In genomic region chr14:105259035-105259880, GRCm38 (mm10) we compare ENCODE assay signal across 8 mouse cellular contexts. TPM values are rescaled to one million over a fixed set of nuclear protein-coding genes. Genes with fewer than 3 reads are reported as not detected.
DNase-seq lines count a peak whose midpoint lies in the region; ATAC-seq and TF ChIP-seq lines count a peak whose summit lies in the region.

No protein-coding gene starts in this region.

- no peak for TF ChIP-seq POLR2A in limb, embryonic 14.5 days (IDR thresholded peaks at IDR 0.05; ENCODE audit: borderline replicate concordance, extremely low read depth, insufficient read depth, insufficient read length)

- H3K27me3 ChIP-seq in forebrain, embryonic 13.5 days: no peaks in the 10 kb centered on the region
- H3K27me3 ChIP-seq in hindbrain, embryonic 16.5 days (replicated peaks; ENCODE audit: control insufficient read depth, insufficient read depth, low read length): no peaks in the 10 kb centered on the region
- H3K27me3 ChIP-seq in limb, embryonic 14.5 days (ENCODE audit: control insufficient read depth, insufficient read depth, low read length): no peaks in the 10 kb centered on the region
- H3K27me3 ChIP-seq in midbrain, embryonic 14.5 days (ENCODE audit: control insufficient read depth, insufficient read depth, low read length): no peaks in the 10 kb centered on the region
- no peaks in the 10 kb centered on the region for H3K27me3 ChIP-seq in stomach, embryonic 15.5 days (replicated peaks)

- peak; percentile 25 for DNase-seq in gastrocnemius, postnatal 14 days
- no peak for DNase-seq in gastrocnemius, adult 18-20 months (ENCODE audit: low spot score)
- peak; percentile 26 for DNase-seq in c-Kit-positive CD71-positive TER-119-positive erythroid progenitor cells, embryonic 14.5 days (ENCODE audit: low spot score)
- peak; percentile 9 for DNase-seq in limb, embryonic 14.5 days (ENCODE audit: low spot score)
- peak; percentile 63 for DNase-seq in midbrain, embryonic 14.5 days

- H3K9me3 ChIP-seq in forebrain, embryonic 13.5 days (replicated peaks): no peaks in the 10 kb centered on the region
- H3K9me3 ChIP-seq in hindbrain, embryonic 16.5 days (ENCODE audit: control insufficient read depth, low read length): no peaks in the 10 kb centered on the region
- no peaks in the 10 kb centered on the region for H3K9me3 ChIP-seq in limb, embryonic 14.5 days (ENCODE audit: control insufficient read depth, low read length)
- no peaks in the 10 kb centered on the region for H3K9me3 ChIP-seq in midbrain, embryonic 14.5 days (ENCODE audit: control insufficient read depth, low read length)
- H3K9me3 ChIP-seq in stomach, embryonic 15.5 days: no peaks in the 10 kb centered on the region

- peak; percentile 75 for ATAC-seq in forebrain, embryonic 13.5 days
- peak; percentile 71 for ATAC-seq in hindbrain, embryonic 16.5 days
- no peak; the same call in none of the 2 replicates for ATAC-seq in limb, embryonic 14.5 days (ENCODE audit: low FRiP score, low read depth)
- ATAC-seq in midbrain, embryonic 14.5 days (ENCODE audit: low FRiP score, low TSS enrichment): peak; percentile 68
- ATAC-seq in stomach, embryonic 15.5 days (ENCODE audit: insufficient read depth, low FRiP score, low read depth): peak; percentile 72

- H3K4me2 ChIP-seq in forebrain, embryonic 13.5 days: peak overlapping the region; percentile 75
- peak overlapping the region; percentile 51 for H3K4me2 ChIP-seq in hindbrain, embryonic 16.5 days (ENCODE audit: low read length)
- peak overlapping the region; percentile 63 for H3K4me2 ChIP-seq in limb, embryonic 14.5 days (replicated peaks; ENCODE audit: low read depth, low read length, severe bottlenecking)
- peak overlapping the region; percentile 60 for H3K4me2 ChIP-seq in midbrain, embryonic 14.5 days (ENCODE audit: low read length)
- H3K4me2 ChIP-seq in stomach, embryonic 15.5 days: peak overlapping the region; percentile 73

- peak overlapping the region; percentile 72 for H3K4me3 ChIP-seq in forebrain, embryonic 13.5 days
- H3K4me3 ChIP-seq in hindbrain, embryonic 16.5 days (ENCODE audit: low read length): peak overlapping the region; percentile 94
- H3K4me3 ChIP-seq in limb, embryonic 14.5 days (replicated peaks; ENCODE audit: low read length): peak overlapping the region; percentile 85
- peak overlapping the region; percentile 95 for H3K4me3 ChIP-seq in midbrain, embryonic 14.5 days (replicated peaks; ENCODE audit: low read depth, low read length)
- peak overlapping the region; percentile 68 for H3K4me3 ChIP-seq in stomach, embryonic 15.5 days (replicated peaks)

- peak overlapping the region; percentile 89 for H3K9ac ChIP-seq in forebrain, embryonic 13.5 days
- H3K9ac ChIP-seq in hindbrain, embryonic 16.5 days (ENCODE audit: low read depth, low read length): peak overlapping the region; percentile 99
- H3K9ac ChIP-seq in limb, embryonic 14.5 days (ENCODE audit: low read depth, low read length, severe bottlenecking): peak overlapping the region; percentile 97
- peak overlapping the region; percentile 98 for H3K9ac ChIP-seq in midbrain, embryonic 14.5 days (replicated peaks; ENCODE audit: low read length)
- H3K9ac ChIP-seq in stomach, embryonic 15.5 days: peak overlapping the region; percentile 77

- no peaks in the 10 kb centered on the region for H3K36me3 ChIP-seq in forebrain, embryonic 13.5 days (ENCODE audit: poor library complexity, severe bottlenecking)
- H3K36me3 ChIP-seq in hindbrain, embryonic 16.5 days (ENCODE audit: control insufficient read depth, insufficient read depth, low read length): no peaks in the 10 kb centered on the region
- H3K36me3 ChIP-seq in limb, embryonic 14.5 days (ENCODE audit: control insufficient read depth, insufficient read depth, low read length): 0 out of 2 replicates have a peak, but pooled peaks cover 2% of the 10 kb centered on the region
- H3K36me3 ChIP-seq in midbrain, embryonic 14.5 days (ENCODE audit: control insufficient read depth, insufficient read depth, low read length): no peaks in the 10 kb centered on the region
- no peaks in the 10 kb centered on the region for H3K36me3 ChIP-seq in stomach, embryonic 15.5 days

- WGBS in forebrain, embryonic 13.5 days: 10% methylated on average over 31 of the region's 34 CpGs
- WGBS in hindbrain, embryonic 16.5 days: 12% methylated on average over 21 of the region's 34 CpGs
- WGBS in limb, embryonic 14.5 days: 16% methylated on average over 18 of the region's 34 CpGs
- WGBS in midbrain, embryonic 14.5 days: 9% methylated on average over 33 of the region's 34 CpGs
- 5% methylated on average over 33 of the region's 34 CpGs for WGBS in stomach, embryonic 15.5 days

- intact Hi-C loops in gastrocnemius, postnatal 14 days (cut with DNase I; ENCODE audit: low total_unique reads): no loop called here

- peaks cover 15% of the 10 kb centered on the region; the same call in 1 of the 2 replicates for H3K4me1 ChIP-seq in forebrain, embryonic 13.5 days
- H3K4me1 ChIP-seq in hindbrain, embryonic 16.5 days (ENCODE audit: control insufficient read depth, insufficient read depth, low read depth, low read length): peaks cover 8% of the 10 kb centered on the region
- 0 out of 2 replicates have a peak, but pooled peaks cover 7% of the 10 kb centered on the region for H3K4me1 ChIP-seq in limb, embryonic 14.5 days (ENCODE audit: control insufficient read depth, insufficient read depth, low read length)
- H3K4me1 ChIP-seq in midbrain, embryonic 14.5 days (ENCODE audit: control insufficient read depth, insufficient read depth, low read length): peaks cover 9% of the 10 kb centered on the region; the same call in 1 of the 2 replicates
- H3K4me1 ChIP-seq in stomach, embryonic 15.5 days: no peaks in the 10 kb centered on the region

- peak overlapping the region; percentile 94 for H3K27ac ChIP-seq in forebrain, embryonic 13.5 days
- H3K27ac ChIP-seq in hindbrain, embryonic 16.5 days (ENCODE audit: low read depth, low read length): peak overlapping the region; percentile 94
- peak overlapping the region; percentile 81 for H3K27ac ChIP-seq in limb, embryonic 14.5 days (replicated peaks; ENCODE audit: low read depth, low read length)
- peak overlapping the region; percentile 95 for H3K27ac ChIP-seq in midbrain, embryonic 14.5 days (replicated peaks; ENCODE audit: low read depth, low read length)
- peak overlapping the region; percentile 97 for H3K27ac ChIP-seq in stomach, embryonic 15.5 days

RNA-seq across cellular contexts. Expression of gene Ndfip2, which starts 0.9 kb away (rescaled TPM):
- 10 to 100 TPM; 12.7 to 16.1 TPM for total RNA-seq in gastrocnemius, postnatal 14 days (2021)
- total RNA-seq in gastrocnemius, adult 18-20 months (2021): 10 to 100 TPM; 11.8 to 12.6 TPM
- polyA plus RNA-seq in forebrain, embryonic 13.5 days (2015; fragmentation: Nextera tagmentation; extraction: Ambion mirVana): 61.7 and 64.9 TPM in 2 replicates
- polyA plus RNA-seq in hindbrain, embryonic 16.5 days (2015; fragmentation: Nextera tagmentation; extraction: Ambion mirVana): 105 and 113 TPM in 2 replicates
- polyA plus RNA-seq in limb, embryonic 14.5 days (2012; rRNA removed): 48.2 and 59.4 TPM in 2 replicates
- 67.2 and 68.4 TPM in 2 replicates for polyA plus RNA-seq in limb, embryonic 14.5 days (2014; fragmentation: Nextera tagmentation; extraction: Ambion mirVana)
- polyA plus RNA-seq in midbrain, embryonic 14.5 days (2014; fragmentation: Nextera tagmentation; extraction: Ambion mirVana): 127 and 128 TPM in 2 replicates
- polyA plus RNA-seq in stomach, embryonic 15.5 days (2015; fragmentation: Nextera tagmentation; extraction: Ambion mirVana): 79.8 and 81.0 TPM in 2 replicates
